Mouse (Mus musculus) testis, adult 2 months (tissue): ENCODE results near the gene Armh1.

Experiments
- CTCF ChIP-seq: fragments of 200-500 bp; IDR thresholded peaks from 2 replicates; pipeline ENCODE4 v1.5.1; 2012; ENCODE audit warnings: low read depth, mild to moderate bottlenecking, inconsistent platforms, low read length, moderate library complexity; ENCODE audit not compliant: control insufficient read depth, insufficient read depth, insufficient replicate concordance
- POLR2A ChIP-seq: fragments of 200-500 bp; IDR thresholded peaks from 2 replicates; pipeline ENCODE4 v1.6.1; 2012; ENCODE audit warnings: low read depth, mild to moderate bottlenecking, inconsistent platforms, low read length, moderate library complexity; ENCODE audit not compliant: control insufficient read depth

DNA sequence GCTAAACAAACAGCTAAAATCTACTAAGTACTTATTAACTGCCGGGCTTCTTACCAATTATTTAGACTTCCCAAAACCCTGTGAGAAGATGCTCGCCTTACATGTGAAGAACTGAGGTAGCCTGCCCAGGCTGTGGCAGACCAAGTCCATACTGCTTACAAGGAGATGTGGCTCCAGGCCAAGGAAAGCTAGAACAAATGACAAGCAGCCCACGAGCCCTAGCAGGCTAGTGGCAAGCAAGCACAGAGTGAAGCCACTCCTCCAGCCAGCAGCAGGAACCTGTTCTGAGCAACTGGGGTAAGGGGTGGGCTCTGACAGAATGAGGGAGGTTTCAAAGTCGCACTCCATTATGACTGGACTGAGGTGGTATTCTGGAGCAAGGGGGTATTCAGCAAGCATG is 22.8 kb upstream of the Armh1 start:
- TF ChIP-seq POLR2A (no peak), CTCF (no peak)
